Mouse (Mus musculus): ENCODE results near the gene Olfr168.
"Not testable (repeated sequence)": the region's sequence is repeated elsewhere in the genome, so short reads cannot be mapped to it uniquely, and the experiment has no call there.

The Olfr168 gene

GRCm38 (mm10) chr16:19535455-19535854 is at the start of gene Olfr168:
TSS of gene Olfr168 (minus strand) at chr16:19535555.
- no peak for DNase-seq

- not testable (repeated sequence) for DNase-seq
Measured at GRCm38 (mm10) chr16:19571709-19572108, 36.4 kb upstream of the Olfr168 start, which contains the start of gene Olfr169. TSS of gene Olfr169 (minus strand) at chr16:19571809.

GRCm38 (mm10) chr16:19553429-19553828 is 18.1 kb upstream of the Olfr168 start:
- not testable (repeated sequence) for DNase-seq

GRCm38 (mm10) chr16:19552246-19552645 is 16.9 kb upstream of the Olfr168 start:
- DNase-seq, result not testable (repeated sequence)

DNA sequence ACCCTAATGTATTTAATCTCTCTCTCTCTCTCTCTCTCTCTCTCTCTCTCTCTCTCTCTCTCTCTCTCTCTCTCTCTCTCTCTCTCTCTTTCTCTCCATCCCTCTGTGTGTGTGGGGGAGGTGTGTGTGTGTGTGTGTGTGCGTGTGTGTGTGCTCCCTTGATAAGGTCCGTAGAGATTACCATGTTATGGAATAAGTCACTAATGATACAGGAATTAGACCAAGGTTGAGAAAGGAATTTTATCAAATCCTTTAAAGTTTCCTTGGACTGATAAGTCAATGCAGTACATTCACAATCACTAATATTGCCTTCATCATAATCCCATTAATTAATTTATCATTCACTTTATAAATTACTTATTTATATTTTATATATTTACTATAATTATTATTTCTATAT is 13.2 kb downstream of the Olfr168 start, which contains the start of gene Olfr167:
Gene Olfr167 (minus strand): TSS at position 101 of the 400 bp plus-strand sequence.
- DNase-seq, result no peak

DNA sequence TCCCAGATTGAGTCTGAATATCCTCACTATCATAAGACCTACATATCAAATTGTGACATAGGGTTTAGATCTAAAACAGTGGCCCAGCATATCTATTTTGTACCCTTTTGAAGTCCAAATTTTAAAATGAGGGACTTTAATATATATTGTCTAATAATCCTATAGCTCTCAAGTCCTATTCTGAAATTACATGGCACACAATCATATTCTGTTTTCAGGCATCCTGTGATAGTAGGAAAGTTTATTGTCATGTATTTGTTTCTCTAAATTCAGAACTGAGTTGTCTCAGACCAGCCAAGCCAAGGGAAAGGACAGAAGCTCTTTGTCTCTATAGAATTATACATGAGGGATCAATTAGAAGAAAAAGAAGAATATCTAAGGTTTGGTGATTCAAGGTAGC is 52.0 kb downstream of the Olfr168 start, which contains the start of gene Olfr166:
Gene Olfr166 (plus strand): TSS at position 301 of the 400 bp plus-strand sequence.
- no peak for DNase-seq

Measured in layer of hippocampus, adult 9-11 months (tissue).